Mouse (Mus musculus) left cerebral cortex, postnatal 36 days (tissue): ENCODE data around the gene Gm21887. TPM values are rescaled to one million over a fixed set of nuclear protein-coding genes. Genes with fewer than 3 reads are reported as not detected.
"Not testable (repeated sequence)": the region's sequence is repeated elsewhere in the genome, so short reads cannot be mapped to it uniquely, and the experiment has no call there.

Experiments used
- DNase-seq, 2 experiments: peaks; one replicate each; pipeline ENCODE4 v3.0.0; 2021 to 2022; ENCODE audit warnings: low spot score in 2 of 2, mixed read lengths in 1 of 2
- intact Hi-C: fragments of 180-260 bp; cut with DNase I; formaldehyde crosslinking; loops from one replicate; pipeline ENCODE4 v1.15.1; 2025
- total RNA-seq, 2 experiments: library from RNA; stranded (reverse); gene quantifications; 2 replicates each; pipeline ENCODE4 v1.2.3; 2021

Gm21887 gene
- total RNA-seq, 2 experiments from 2014 or later = 169 to 228 TPM

GRCm38 (mm10) chrX:169982606-169983400 is 26.7 kb upstream of the Gm21887 start:
- not testable (repeated sequence) for DNase-seq
- intact Hi-C loops = loop anchor here (5.0 kb wide), 2 partner anchors 186 to 651 kb away; no protein-coding TSS in a partner anchor

GRCm38 (mm10) chrX:169983401-169984165 is 25.9 kb upstream of the Gm21887 start:
- intact Hi-C loops = loop anchor here (5.0 kb wide), 2 partner anchors 186 to 651 kb away; no protein-coding TSS in a partner anchor
- not testable (repeated sequence) for DNase-seq

GRCm38 (mm10) chrX:169984331-169984730 is 25.1 kb upstream of the Gm21887 start:
- intact Hi-C loops = loop anchor here (5.0 kb wide), 2 partner anchors 187 to 652 kb away; no protein-coding TSS in a partner anchor
- not testable (repeated sequence) for DNase-seq

- not testable (repeated sequence) for DNase-seq
- intact Hi-C loops = loop anchor here (5.0 kb wide), 3 partner anchors 188 to 663 kb away; partner anchors contain the start of gene Hccs
These were observed 24.6 kb upstream of the Gm21887 start for GRCm38 (mm10) chrX:169984853-169985252.

- intact Hi-C loops = loop anchor here (5.0 kb wide), 1 partner anchor 663 kb away; the partner anchor contains the start of gene Hccs
- not testable (repeated sequence) for DNase-seq
These were observed 23.7 kb upstream of the Gm21887 start for GRCm38 (mm10) chrX:169985796-169986195.

- DNase-seq = peak; percentile 92 to 93
- intact Hi-C loops = loop anchor here (5.0 kb wide), 1 partner anchor 664 kb away; the partner anchor contains the start of gene Hccs
These were observed 22.7 kb upstream of the Gm21887 start for GRCm38 (mm10) chrX:169986519-169987367.

GRCm38 (mm10) chrX:169987368-169987837 is 22.1 kb upstream of the Gm21887 start:
- DNase-seq = peak in 1 of 2 experiments; percentile 60
- intact Hi-C loops = loop anchor here (5.0 kb wide), 1 partner anchor 665 kb away; the partner anchor contains the start of gene Hccs

GRCm38 (mm10) chrX:169988571-169989218 is 20.8 kb upstream of the Gm21887 start:
- not testable (repeated sequence) for DNase-seq
- intact Hi-C loops = loop anchor here (5.0 kb wide), 1 partner anchor 666 kb away; the partner anchor contains the start of gene Hccs

- intact Hi-C loops = loop anchor here (5.0 kb wide), 1 partner anchor 667 kb away; the partner anchor contains the start of gene Hccs
- not testable (repeated sequence) for DNase-seq
These were observed 20.3 kb upstream of the Gm21887 start for GRCm38 (mm10) chrX:169989219-169989595.

GRCm38 (mm10) chrX:169989691-169990631 is 19.5 kb upstream of the Gm21887 start:
- intact Hi-C loops = loop anchor here (5.0 kb wide), 1 partner anchor 668 kb away; the partner anchor contains the start of gene Hccs
- peak; percentile 87 to 90 for DNase-seq

GRCm38 (mm10) chrX:169991128-169991873 is 18.2 kb upstream of the Gm21887 start:
- intact Hi-C loops = not testable (repeated sequence)
- peak; percentile 95 to 96 for DNase-seq

- intact Hi-C loops = not testable (repeated sequence)
- peak in 1 of 2 experiments; percentile 11 for DNase-seq
These were observed 17.2 kb upstream of the Gm21887 start for GRCm38 (mm10) chrX:169992086-169992930.

GRCm38 (mm10) chrX:169992951-169993547 is 16.4 kb upstream of the Gm21887 start:
- intact Hi-C loops, DNase-seq: not testable (repeated sequence)

- DNase-seq, intact Hi-C loops: not testable (repeated sequence)
These were observed 15.2 kb upstream of the Gm21887 start for GRCm38 (mm10) chrX:169994011-169994865.
